Mouse (Mus musculus) ovary, postnatal 14 days (tissue): ENCODE measurements at regions not wholly inside any gene's neighbourhood (a gene's known extent, or its start where the extent isn't known, plus 50 kb on each side); places are given as distances from the start of the nearest gene placed in this dataset.

Source experiments
- DNase-seq: peaks from one replicate; pipeline ENCODE4 v3.0.0; 2022; ENCODE audit warnings: low spot score

DNA sequence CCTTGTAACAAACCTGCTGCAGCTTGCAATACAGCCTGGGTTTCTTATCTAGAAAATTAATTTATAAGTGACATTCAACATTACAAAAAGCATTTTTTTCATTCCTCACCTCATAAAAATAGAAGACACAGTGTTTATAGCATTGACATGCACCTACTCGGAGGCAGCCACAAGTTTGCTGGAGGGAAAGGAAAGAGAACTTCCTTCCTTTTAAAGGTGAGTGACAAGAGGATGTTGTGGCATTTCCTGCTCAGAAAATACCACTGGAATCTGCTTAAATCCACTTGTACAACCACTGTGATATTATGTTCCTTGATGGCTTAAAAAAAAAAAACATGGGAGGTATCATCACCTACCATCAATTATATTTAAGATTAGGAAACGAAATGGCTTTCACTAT, 1222.2 kb upstream of the Flrt2 start:
- no peak for DNase-seq

DNA sequence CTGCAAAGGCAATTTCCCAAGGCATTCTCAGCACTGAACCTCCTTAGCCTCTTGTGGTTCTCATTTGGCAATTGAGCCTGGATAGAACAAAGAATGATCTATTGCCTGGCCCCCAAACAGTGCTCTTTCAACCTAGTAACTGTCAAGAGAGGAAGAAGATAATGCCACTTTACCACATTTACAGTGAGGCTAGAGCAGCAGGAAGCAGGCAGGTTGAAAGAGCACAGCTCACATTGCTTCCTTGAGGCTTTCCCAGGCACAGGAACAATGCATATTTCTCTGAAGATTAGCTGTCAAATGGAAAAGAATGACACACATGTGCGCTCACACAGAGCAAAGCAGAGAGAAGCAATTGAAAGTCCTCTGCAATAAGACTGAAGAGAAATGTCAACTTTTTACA, 1221.0 kb upstream of the Flrt2 start:
- no peak for DNase-seq

DNA sequence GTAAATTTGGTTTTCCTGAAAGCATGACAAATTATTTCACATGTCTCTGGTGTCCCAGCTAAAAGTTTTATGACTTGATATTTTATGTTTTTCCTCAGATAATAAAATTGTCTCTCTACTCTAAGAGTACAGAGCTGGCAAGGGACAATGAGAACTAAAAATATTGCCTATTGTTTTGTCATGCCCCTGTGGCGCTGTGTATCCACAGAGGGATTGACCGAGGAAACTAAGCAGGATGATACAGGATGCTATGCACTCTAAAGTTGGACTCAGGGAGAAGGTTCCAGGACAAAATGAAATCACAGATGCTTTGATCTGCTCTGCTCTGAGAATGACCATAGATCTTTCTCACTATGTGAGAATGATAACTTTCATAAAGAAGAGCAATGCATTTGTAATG, 1203.3 kb upstream of the Flrt2 start:
- no peak for DNase-seq

DNA sequence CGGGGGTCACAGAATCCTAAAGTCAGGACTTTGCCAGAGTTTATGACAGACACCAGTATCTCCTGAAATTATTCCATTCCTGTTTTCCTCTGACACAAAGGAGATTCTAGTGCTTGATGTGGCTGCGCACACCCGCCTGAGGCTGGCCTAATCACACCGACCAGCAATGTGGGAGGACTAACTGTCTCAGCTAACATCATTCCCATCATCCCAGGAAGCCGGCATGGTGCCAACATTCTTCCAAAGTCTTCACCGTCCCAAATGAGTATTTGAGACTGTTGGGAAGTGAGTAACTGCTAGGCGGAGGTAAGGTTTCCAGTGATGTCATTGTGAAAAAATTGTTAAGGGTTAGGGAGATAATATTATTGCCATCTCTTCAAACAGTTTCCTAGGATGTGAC, 1183.9 kb upstream of the Flrt2 start:
- DNase-seq: no peak

DNA sequence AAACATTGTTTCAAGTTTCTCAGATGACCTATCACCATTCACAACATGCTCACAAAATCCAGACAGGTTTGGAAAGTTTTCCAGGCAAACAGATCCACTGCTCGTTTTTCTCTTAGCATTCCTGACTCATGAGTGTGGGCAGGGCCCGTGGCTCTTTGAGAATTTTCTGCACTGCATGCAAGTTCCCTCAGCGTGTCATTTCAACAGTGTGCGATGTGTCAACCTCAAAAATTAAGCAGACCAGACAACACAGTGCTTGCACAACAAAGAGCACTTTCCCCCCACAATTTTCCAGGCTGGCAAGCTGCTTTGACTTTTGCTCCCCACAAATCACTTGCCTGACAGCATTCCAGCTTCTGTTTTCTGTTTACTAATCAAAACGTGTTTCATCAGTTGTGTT, 1182.2 kb upstream of the Flrt2 start:
- DNase-seq: no peak

DNA sequence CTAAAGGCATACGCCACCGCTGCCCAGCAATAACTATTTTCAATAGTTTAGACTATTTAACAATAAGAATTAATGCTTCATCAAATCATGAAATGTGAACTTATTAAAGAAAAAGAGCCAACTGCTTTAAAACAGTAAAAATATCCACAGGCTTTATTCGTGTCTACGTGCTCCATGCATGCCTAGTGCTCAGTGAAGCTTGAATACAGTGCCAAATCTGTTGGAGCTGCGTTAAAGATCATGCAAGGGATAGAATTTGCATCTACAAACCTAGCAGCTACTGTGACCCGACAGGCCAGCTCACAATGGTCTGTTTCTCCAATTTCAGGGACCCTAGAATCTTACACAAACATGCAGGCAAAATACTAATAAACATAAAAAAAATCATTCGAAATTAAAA, 1147.3 kb upstream of the Flrt2 start:
- no peak for DNase-seq

DNA sequence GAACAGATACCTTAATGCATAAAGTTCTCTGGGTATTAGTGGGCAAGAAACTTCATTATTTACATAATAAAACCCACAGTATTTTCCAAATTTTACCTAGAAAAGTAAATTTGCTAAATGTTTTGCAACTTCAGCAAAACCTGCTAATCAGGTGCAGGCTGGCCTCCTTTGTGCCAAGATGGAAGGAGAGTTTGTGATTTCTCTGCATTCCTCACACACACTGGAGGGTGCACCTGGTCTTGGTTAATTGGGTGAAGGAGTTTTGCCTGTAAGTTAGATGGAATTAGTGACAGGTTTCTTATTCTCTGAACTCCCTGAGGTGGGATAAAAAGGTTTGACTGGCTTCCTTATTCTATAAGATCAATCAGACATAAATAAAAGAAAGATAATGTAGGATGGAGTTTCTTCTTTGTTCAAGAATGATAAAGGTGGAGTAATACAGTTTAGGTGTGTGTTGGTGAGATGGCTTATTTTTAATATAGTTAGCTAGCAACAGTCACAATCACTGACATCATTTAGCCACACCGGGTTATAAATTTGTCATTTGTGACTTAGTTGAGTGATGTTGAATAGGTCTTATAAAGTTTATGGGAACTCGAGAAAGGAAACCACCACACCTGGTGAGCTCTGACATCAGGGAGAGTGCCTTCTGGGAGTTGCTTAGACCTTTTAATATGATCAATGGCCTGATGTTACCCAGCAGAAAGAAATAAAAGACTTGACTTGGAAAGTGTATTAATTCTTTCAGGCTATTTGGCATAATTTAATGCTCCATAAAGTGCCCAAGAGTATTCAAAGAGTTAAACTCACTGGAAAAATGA, 1131.4 kb upstream of the Flrt2 start:
- DNase-seq: no peak

DNA sequence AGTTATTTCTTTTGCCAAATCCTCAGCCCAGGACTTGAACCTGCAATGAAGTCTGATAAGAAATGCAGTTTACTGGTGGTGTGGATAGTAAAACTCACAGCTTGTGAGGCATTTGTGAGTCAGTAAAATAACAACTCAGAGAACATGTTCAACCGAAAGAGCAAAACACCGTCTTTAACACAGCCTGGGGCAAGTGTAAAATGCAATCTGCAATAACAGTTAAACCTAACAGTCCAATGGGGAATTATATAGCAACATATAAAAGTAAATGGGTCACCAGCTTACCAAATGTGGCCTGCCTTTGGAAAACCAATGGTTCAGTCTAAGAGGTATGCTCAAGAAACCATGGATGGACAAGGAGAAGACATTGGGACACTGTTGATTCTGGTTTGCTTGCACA, 1117.0 kb upstream of the Flrt2 start:
- DNase-seq: no peak

DNA sequence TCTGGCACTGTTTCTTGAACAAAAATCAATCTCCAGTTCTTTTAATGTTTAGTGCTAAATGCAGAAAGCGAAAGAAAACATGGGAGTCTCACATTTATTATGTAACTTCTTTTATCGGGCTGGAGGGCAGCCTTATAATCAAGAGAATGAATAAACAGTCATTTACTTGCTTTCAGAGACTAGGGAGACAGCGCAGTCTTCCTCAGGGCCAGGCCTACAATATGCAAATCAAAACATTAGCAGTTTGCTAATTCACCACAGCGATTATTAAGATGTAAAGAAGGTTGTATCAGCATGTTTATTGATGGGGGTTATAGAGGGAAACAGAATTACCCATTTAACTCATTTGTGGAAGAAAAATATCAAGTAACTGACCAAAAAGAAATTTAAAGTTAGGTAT, 1111.7 kb upstream of the Flrt2 start:
- no peak for DNase-seq

DNA sequence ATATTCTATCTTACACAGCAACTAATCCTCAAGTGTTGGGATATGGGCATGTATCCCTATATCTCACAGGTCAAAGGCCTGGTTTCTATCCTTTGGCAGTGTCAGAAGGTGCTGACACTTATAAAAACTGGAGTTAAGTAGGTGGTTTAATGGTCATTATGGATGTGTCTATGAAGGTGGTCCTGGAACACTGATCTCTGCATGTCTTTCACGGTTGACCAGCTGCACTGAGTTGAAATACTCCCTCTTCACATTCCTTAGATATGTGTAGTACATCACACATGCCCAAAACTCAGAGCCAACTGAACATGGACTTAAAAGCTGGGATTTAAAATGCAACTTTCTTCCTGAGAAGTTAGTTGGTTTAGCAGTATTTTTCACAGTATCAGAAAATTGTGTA, 1107.7 kb upstream of the Flrt2 start:
- DNase-seq: no peak

DNA sequence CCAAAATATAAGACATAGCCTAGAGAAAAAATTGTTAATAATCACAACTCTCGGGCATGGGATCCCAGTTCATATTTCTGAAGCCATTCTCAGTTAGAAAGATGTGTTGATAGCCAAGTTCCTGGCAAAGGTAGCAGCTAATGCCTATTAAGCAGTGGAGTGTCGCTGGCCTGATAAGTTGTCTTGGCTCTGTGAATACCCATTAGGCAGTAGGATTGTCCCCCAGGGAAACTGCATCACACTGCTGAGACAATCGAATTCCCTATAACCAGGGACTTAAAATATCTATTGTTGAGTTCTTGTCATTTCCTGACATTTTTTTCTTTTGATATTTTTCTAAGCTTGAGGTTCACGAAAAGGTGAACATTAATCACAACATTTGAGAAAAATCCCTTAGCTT, 1105.0 kb upstream of the Flrt2 start:
- no peak for DNase-seq

DNA sequence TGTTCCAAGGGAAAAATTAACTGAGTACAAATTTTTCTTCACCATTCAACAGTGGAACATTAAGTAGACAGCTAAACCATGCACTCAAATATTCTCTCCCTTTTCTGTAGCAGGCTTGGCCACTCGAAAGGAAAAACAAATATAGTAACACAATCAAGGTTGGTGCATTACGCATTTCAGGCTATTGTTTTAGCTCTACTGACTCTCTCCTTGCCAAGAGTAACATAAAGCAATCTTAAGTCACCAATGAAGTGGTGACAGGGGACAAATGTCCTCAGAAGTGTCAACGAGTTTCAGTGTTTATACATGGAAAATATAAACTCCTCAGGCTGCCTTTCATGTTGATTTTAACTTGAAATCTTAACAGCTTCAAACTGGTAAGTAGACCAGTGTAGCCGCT, 1103.4 kb upstream of the Flrt2 start:
- no peak for DNase-seq

DNA sequence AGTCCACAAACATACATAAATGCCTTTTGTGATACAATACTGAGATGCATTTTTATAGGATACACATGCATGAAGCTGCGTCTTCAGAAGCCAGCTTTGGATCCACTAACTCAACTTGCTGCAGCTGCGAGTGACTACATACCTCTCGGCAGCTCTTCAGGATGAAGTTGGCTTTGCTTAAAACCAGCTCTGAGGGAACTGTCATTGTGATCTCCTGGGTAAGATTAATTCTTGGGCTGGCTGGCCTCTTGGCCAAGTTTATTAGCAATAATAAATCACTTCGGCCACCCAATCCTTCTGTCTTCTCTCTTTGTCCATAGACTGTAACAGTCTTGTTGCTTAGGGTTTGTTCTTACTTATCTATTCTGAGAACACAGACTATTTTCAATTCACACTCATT, 1103.0 kb upstream of the Flrt2 start:
- no peak for DNase-seq

DNA sequence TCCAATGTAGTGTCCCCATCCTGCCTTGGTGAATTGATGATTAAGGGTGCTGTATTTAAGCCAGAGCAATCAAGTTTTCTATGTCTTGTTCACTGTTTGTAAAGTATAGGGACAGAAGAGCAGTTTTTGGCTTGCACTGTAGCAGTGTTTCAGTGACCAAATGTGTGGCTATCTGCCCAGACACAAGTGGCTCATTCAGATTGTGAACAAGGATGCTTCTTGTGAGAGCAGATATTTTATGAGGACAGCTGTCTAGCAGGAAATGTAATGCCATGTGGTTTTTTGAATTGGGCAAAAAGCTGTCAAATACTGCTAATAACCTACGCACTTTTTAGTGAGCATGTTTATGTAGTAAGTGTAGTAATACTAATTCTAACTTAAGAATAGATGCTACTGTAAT, 1086.5 kb upstream of the Flrt2 start:
- no peak for DNase-seq

DNA sequence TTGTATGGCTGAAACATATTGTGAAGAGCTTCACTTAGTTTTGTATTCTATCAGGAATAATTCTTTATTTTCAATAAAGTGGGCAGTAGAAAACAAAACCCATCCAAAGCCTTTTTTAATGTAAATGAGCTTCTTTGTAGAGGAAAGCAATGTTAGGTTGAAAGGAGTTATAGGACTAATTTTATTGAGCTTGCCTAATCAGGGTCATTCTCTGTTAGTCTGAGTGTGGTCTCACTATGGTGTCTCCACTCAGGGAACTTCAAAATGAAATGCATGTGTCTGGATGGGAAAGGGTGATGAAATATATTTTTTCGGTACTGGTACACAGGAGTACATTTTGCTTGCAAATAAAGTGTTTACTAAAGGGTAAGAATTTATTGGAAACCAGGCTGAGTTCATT, 1055.5 kb upstream of the Flrt2 start:
- no peak for DNase-seq

DNA sequence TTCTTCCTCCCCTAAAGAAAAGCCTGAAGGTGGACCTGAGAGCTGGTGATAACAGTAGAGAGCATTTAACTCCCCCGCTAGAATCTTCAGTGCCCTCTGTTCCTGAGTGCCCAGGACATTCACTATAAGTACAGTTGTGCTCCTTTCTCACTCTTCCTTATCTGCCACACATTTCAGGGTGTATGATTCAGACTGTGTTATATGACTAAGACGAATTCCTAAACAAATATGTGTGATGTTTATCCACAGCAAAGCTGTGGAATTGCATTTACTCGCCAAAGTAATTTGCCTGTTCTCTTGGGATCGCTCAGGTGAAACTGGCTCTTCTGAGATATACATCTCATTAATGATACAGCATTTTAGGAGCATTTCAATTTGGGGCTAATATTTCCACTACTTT, 1051.9 kb upstream of the Flrt2 start:
- DNase-seq: no peak

DNA sequence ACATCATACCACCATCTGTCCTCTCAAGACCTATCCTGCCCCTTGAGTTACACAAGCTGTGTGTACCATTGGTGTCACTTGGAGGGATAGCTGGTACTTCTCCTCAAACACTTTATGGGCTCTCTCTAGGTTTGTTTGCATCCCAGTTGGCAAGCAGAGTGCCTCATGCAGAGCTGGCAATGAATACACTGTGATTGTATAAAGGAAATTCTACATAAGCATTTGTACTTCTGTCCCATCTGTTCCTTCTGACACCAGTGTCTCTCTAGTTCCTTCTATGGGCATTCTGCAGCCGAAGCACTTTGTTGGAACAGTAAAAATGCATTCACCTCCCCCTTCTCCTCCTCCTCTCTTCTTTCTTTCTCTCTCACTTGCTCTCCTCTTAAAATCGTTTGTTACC, 1046.7 kb upstream of the Flrt2 start:
- DNase-seq: no peak

DNA sequence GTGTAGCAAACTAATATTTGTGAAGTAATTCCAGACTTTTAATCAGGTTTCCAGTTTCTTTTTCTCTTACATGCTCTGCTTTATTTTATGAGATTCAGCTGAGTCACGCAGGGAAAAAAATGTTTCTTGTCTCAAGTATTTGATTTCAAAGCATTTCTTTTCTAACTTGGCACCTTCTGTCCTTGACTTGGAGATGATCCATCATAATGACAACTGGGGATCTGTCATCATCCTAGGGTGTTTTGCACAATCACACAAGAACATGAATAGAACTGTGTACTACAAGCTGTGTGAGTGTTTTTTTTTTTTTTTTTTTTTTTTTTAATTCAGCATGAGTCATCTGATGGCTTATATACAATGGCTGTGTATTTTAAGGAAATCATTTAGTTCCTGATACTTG, 1022.0 kb upstream of the Flrt2 start:
- no peak for DNase-seq

DNA sequence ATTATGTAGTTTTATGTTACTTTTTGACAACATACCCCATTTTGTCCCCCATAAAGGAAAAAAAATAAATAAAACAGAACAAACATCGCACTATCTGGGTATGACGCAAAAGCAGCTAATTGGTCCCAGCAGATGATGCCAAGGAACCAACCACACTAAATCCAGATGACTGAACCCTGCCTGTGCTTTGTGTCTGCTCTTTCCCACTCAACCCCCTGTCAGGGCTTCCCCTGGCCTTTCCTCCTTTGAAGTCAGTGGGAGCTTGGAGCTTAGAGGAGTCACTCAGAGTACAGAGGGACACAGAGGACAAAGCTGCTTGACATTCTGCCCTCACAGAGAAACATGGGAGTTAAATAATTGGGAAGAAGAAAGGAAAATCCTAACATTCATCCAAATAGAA, 1017.1 kb upstream of the Flrt2 start:
- no peak for DNase-seq

DNA sequence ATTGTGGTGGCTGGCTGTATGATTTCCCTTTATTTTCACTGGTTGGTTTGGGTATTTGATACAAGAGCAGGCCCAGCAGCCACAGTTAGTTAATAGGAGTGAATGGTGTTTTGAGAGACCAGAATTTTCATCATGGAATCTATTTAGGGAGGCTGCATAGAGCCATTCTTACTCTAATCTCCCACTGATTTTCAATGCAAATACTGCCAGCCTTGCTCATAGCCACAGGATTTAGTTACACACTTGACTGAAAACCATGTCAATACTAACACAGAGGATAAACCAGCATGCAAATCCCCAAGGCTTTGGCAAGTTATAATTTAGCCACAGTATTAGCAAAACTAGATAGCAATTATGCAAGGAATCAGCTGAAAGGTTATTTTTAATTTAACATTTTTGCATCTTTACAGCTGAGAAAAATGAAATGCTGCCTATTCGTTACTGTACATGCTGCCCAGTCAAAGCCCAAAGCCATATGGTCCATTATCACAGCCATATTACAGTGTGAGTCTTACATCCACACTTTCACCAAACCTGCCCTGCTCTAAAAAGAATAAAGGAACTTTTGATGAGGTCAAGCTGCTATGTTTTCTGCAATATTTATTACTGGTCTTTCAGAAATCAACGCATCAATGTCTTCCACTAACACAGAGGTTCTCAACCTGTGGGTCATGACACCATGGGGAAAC, 1000.5 kb upstream of the Flrt2 start:
- DNase-seq: no peak

DNA sequence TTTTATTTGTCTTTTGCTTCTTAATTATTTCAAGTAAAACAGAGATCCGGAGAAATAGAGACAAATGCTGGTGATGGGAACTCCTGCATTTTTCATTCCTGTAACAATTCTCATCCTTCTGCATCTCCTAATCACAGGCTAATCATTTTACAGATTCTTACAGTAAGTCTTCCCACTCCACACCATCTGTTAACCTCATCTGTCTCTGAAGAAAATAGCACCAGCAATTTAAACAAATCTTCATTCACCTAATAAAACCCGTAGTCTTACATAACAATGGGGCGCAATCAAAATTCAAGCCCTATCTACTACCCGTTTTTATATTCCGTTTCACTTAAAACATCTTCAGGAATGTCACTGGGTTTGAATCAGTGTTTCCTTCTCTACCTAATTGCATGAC, 960.6 kb upstream of the Flrt2 start:
- no peak for DNase-seq

DNA sequence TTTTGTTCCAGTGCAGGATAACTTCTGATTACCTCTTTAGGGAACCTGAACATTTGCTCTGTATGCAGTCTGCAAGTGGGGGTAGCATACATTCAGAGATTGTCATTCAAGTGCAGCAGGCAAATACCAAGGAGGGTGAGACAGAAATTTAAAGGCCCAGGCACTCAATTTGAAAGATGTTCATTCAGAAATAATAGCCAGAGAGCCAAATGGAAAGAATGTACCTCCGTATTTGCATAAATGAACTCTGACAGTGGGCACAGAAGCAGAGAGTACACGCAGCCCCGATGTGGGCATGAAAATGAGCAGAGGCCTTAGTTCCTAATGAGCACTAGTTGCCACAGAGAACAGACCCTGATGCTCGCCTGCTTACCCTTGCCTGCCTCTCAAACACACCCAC, 958.8 kb upstream of the Flrt2 start:
- no peak for DNase-seq

DNA sequence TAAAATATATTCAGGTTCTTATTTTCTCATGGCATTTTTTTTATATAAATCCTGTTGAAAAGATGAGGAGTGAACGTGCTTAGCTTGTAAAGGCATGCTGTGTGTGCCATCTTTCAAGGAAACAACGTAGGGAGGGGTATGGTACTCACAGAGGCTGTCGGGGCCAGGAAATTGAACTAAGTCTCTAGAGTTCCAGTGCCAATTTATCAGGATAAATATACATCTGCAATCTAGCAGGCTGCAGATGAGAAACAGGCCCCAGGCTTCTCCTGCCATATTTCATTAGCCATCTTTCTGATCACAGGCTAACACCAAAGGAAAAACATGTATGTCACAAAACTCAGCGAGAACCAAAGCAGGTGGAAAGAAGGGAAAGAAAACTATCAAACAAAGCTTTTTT, 954.8 kb upstream of the Flrt2 start:
- no peak for DNase-seq
